Mouse (Mus musculus): ENCODE measurements around the gene Cubn. TPM values are rescaled to one million over a fixed set of nuclear protein-coding genes. Genes with fewer than 3 reads are reported as not detected.

The Cubn gene
- polyA plus RNA-seq, 1 experiment from 2014 or later: 0.22 TPM

DNA sequence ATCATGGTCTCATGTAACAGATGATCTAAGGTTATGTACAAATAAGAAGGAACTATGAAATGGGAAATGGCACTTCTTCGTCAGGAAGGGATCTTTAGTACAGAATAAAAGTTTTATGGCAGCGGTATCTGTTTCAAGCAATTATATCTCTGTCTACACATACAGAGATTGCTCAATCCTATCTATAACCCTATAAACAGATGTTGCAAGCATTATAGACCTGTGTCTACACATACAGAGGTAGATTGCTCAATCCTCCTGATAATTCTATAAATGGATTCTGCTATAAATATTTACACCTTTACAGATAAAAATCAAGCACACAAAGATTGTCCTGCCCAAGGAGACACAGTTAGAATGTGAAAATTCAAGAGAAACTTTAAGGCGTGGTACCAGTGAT is 21.5 kb downstream of the Cubn start:
- Histone ChIP-seq H3K27ac (no peak overlapping the region), H3K9me3 (no peaks in the 10 kb centered on the region), H3K27me3 (no peaks in the 10 kb centered on the region), H3K4me2 (no peak overlapping the region), H3K36me3 (no peaks in the 10 kb centered on the region), H3K9ac (no peak overlapping the region), H3K4me1 (replicated peaks) (no peaks in the 10 kb centered on the region), H3K4me3 (no peak overlapping the region)
- no peak for ATAC-seq (ENCODE audit: low FRiP score)
- WGBS: 95% methylated on average over 3 of the region's 3 CpGs

DNA sequence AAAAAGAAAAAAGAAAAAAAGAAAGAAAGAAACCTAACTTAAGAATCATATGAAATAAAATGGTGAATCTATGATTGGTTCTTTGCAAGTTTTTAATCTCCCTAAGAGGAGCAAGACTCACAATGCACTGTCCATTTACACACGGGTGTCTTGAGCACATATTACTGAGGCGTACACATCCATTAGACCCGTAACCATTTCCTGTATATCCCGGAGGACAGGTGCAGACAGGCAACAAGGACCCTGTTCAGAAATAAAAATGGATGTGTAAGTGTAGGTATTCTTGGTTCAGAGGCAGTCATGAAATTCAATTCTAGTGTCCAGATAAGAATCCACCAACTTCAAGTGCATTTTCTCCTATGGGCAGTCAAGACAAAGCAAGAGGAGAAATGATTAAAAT is 22.0 kb downstream of the Cubn start:
- Histone ChIP-seq H3K9me3 (no peaks in the 10 kb centered on the region), H3K4me2 (no peak overlapping the region), H3K4me3 (no peak overlapping the region), H3K27me3 (no peaks in the 10 kb centered on the region), H3K27ac (no peak overlapping the region), H3K36me3 (no peaks in the 10 kb centered on the region), H3K4me1 (replicated peaks) (no peaks in the 10 kb centered on the region), H3K9ac (no peak overlapping the region)
- WGBS: 85% methylated on average over 4 of the region's 4 CpGs
- ATAC-seq (ENCODE audit: low FRiP score): no peak

DNA sequence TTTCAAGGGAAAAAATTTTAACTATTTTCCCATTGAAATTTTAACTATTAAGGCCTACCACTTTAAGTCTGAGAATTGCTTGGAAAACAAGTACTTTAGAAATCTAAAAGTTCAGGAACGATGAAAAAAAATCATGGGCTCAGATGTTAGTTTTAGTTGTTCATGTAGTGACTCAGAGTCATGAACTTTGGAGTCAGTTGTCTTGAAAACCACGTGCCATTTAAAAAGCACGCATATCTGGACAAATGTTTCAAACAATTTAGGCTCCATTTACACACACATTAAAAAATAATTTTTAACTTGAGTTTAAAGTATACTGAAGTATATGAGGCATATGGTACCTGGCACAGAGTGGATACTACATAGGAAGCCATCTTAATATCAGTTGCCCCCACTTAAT is 24.9 kb downstream of the Cubn start:
- Histone ChIP-seq H3K27ac (no peak overlapping the region), H3K36me3 (no peaks in the 10 kb centered on the region), H3K4me3 (no peak overlapping the region), H3K9ac (no peak overlapping the region), H3K27me3 (no peaks in the 10 kb centered on the region), H3K9me3 (no peaks in the 10 kb centered on the region), H3K4me2 (no peak overlapping the region), H3K4me1 (replicated peaks) (no peaks in the 10 kb centered on the region)
- 93% methylated on average over 3 of the region's 3 CpGs for WGBS
- no peak for ATAC-seq (ENCODE audit: low FRiP score)

DNA sequence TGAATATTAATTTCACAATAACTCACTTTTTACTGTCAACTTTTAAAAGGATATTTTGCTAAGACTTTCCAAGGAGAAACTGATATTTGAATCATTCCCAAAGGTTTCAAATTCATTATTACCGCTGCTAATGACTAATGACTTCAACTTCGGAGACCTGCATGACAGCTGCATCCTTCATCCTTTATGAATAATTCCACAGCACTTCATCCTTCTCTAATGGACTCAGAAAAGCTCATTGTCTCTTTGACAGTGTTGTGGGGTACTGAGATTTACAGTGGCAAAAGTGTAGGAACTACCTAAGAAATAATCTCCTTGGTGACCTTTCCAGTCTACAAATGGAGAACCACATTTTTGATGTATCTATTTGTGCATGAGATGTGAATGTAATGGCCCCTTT is 33.5 kb downstream of the Cubn start:
- ATAC-seq (ENCODE audit: low FRiP score): no peak
- Histone ChIP-seq H3K9ac (no peak overlapping the region), H3K27ac (no peak overlapping the region), H3K4me2 (no peak overlapping the region), H3K4me1 (replicated peaks) (no peaks in the 10 kb centered on the region), H3K4me3 (no peak overlapping the region), H3K36me3 (no peaks in the 10 kb centered on the region), H3K27me3 (no peaks in the 10 kb centered on the region), H3K9me3 (no peaks in the 10 kb centered on the region)
- 55% methylated on average over 2 of the region's 2 CpGs for WGBS

DNA sequence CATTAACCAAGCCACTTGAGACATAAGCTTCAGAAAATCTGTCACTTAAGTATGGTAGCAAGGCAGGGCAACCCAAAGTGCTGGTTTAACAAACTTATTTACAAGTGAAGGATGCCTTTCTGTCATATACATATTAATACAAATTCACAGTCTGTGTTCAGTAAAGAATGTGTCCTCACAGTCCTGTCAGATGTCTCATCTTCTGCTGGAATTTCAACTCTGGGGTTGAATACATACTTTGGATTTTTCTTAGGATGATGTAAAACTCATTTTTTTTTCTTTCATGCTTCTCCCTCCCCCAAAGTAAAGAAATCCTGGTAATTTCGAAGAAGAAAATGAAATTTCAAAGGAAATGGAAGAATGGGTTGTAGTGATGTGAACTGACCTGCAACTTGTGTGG is 34.8 kb downstream of the Cubn start:
- Histone ChIP-seq H3K9ac (no peak overlapping the region), H3K9me3 (no peaks in the 10 kb centered on the region), H3K36me3 (no peaks in the 10 kb centered on the region), H3K27me3 (no peaks in the 10 kb centered on the region), H3K27ac (no peak overlapping the region), H3K4me2 (no peak overlapping the region), H3K4me3 (no peak overlapping the region), H3K4me1 (replicated peaks) (peaks cover 5% of the 10 kb centered on the region; the same call in 1 of the 2 replicates)
- WGBS: 82% methylated on average over 1 of the region's 1 CpGs
- no peak for ATAC-seq (ENCODE audit: low FRiP score)

DNA sequence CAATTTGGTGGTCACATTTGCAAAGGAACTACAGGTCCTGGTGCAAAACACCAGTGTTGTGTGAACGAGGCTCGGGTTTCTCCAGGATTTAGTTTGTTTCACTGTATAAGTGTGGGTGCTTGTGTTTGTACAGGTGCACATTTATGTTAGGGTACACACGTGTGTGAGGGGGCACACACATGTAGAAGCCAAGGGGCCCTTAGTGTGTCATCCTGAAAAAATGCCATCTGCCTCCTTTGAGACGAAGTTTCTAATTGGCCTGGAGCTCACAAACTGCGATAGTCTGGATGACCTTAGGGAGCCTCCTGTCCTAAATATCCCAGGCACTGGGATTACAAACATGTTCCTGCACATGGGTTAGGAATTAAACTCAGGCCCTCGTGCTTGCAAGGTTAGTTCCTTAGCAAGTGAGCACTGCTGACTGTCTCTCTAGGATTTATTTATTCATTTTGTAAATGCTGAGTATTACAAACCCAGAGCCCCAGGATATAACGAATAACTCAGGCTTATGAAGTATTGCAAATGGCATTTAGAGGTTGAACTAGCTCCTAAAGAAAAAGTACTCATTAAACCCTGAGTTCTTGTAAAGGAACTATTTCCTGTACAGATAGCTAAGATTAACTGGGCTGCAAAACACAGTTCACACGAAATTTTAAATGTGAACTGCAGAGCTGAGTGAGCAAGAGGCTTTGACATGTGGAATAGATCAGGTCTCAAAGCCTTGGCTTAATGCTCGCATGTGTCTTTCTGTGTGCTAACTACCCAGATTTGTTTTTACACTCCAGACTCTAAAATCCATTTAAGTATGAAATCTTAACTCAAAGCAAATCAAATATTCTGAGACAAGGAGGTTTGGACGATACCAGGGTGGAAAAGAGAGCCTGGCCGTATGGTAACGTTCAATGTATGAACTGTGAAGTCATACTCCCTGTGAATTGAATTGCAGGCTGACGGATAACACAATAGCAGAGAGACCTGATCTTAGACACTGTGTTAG is 39.8 kb downstream of the Cubn start:
- Histone ChIP-seq H3K9me3 (no peaks in the 10 kb centered on the region), H3K4me2 (no peak overlapping the region), H3K27me3 (no peaks in the 10 kb centered on the region), H3K9ac (no peak overlapping the region), H3K4me3 (no peak overlapping the region), H3K36me3 (no peaks in the 10 kb centered on the region), H3K27ac (no peak overlapping the region), H3K4me1 (replicated peaks) (peaks cover 17% of the 10 kb centered on the region; the same call in 1 of the 2 replicates)
- WGBS: 68% methylated on average over 13 of the region's 13 CpGs
- ATAC-seq (ENCODE audit: low FRiP score): no peak

DNA sequence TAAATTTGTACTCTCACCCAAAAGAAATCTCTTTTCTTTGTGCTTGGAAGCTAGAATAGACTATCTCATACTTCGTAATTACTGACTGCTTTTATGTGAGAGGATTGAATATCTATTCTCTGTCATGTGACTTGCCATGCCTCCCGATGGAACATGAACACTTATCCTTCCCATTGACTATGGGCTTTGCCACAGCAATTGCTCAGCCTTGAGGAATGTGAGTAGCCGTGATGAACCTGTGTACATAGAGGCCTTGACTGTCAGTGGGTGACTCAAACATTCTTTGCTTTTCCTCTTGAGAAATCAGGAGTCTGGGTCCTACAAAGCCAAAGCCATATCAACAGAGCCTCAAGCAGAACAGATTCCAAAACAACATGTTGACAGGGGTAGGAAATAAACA is 40.7 kb downstream of the Cubn start:
- H3K9me3 ChIP-seq: no peaks in the 10 kb centered on the region
- no peak overlapping the region for H3K27ac ChIP-seq
- H3K9ac ChIP-seq: no peak overlapping the region
- H3K4me3 ChIP-seq: no peak overlapping the region
- H3K4me1 ChIP-seq (replicated peaks): peaks cover 17% of the 10 kb centered on the region; the same call in 1 of the 2 replicates
- 66% methylated on average over 3 of the region's 3 CpGs for WGBS
- no peaks in the 10 kb centered on the region for H3K27me3 ChIP-seq
- peak; percentile 45; the same call in 1 of the 2 replicates for ATAC-seq (ENCODE audit: low FRiP score)
- H3K36me3 ChIP-seq: no peaks in the 10 kb centered on the region
- no peak overlapping the region for H3K4me2 ChIP-seq

DNA sequence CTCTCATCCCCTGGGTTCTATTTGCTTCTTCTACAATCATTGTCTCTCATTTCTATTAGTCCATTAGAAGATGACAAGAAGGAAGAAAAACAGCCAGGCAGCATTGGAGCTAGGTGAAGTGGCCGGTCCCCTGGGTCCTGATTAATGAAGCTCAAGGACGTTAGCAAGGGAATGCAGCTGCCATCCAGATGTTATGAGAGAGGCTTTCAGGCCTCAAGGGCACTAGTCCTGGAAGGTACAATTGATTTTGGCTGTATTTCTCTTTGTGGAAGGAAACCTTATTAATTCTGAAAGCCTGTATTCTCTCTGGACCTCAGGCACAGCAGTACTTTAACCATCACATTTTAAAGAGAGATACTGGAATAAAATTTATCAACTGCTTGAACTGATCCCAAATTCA is 41.1 kb downstream of the Cubn start:
- Histone ChIP-seq H3K4me1 (replicated peaks) (peaks cover 17% of the 10 kb centered on the region; the same call in 1 of the 2 replicates), H3K27ac (peak overlapping the region; percentile 48; the same call in 1 of the 2 replicates), H3K27me3 (no peaks in the 10 kb centered on the region), H3K4me2 (no peak overlapping the region), H3K9ac (no peak overlapping the region), H3K36me3 (no peaks in the 10 kb centered on the region), H3K9me3 (no peaks in the 10 kb centered on the region), H3K4me3 (no peak overlapping the region)
- WGBS: 54% methylated on average over 2 of the region's 2 CpGs
- peak; percentile 43; the same call in 1 of the 2 replicates for ATAC-seq (ENCODE audit: low FRiP score)

DNA sequence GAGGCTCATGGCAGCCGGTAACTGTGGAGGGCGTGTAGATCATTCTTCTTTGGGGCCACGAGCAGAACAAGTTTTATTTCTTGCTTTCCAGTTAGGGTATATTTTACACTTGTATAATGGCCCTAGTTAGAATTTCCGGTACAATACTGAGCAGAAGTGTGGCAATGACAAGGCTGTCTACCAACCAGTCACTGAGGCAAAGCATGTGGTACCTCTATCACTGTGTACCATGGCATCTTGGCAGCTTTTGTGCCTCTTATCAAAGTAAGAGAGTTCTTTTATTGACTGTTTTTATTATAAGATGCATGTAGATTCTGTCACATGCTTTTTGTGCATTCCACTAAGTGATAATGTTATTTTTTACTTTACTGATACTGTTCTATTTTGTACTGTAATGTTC is 46.5 kb downstream of the Cubn start:
- Histone ChIP-seq H3K4me1 (replicated peaks) (0 out of 2 replicates have a peak, but pooled peaks cover under 1% of the 10 kb centered on the region), H3K27ac (no peak overlapping the region), H3K36me3 (no peaks in the 10 kb centered on the region), H3K4me3 (no peak overlapping the region), H3K27me3 (no peaks in the 10 kb centered on the region), H3K9ac (no peak overlapping the region), H3K4me2 (no peak overlapping the region), H3K9me3 (no peaks in the 10 kb centered on the region)
- ATAC-seq (ENCODE audit: low FRiP score): no peak
- WGBS: 93% methylated on average over 4 of the region's 4 CpGs

DNA sequence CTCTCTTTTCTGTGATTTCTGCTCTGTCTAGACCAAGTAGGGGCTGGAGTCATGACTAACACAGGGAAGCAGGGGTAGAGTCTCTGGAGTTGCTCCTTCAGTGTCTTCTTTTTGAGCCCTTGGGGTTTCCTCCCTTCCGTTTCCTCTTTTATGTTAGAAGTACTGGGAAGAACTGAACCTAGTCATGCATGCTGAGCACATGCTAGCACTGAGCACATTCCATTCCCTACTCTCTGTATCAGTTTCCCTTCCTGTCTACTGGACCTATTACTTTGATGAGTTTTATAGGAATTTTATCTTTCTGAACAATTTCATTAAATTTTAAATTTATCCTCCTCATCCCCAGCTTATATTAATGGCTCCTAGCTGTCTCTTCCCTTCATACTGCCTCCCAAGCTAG is 52.6 kb downstream of the Cubn start:
- H3K9ac ChIP-seq: no peak overlapping the region
- no peaks in the 10 kb centered on the region for H3K4me1 ChIP-seq (replicated peaks)
- no peak overlapping the region for H3K27ac ChIP-seq
- WGBS: 57% methylated on average over 1 of the region's 1 CpGs
- ATAC-seq (ENCODE audit: low FRiP score): no peak
- no peaks in the 10 kb centered on the region for H3K27me3 ChIP-seq
- no peak overlapping the region for H3K4me2 ChIP-seq
- H3K4me3 ChIP-seq: no peak overlapping the region
- H3K36me3 ChIP-seq: no peaks in the 10 kb centered on the region
- no peaks in the 10 kb centered on the region for H3K9me3 ChIP-seq

DNA sequence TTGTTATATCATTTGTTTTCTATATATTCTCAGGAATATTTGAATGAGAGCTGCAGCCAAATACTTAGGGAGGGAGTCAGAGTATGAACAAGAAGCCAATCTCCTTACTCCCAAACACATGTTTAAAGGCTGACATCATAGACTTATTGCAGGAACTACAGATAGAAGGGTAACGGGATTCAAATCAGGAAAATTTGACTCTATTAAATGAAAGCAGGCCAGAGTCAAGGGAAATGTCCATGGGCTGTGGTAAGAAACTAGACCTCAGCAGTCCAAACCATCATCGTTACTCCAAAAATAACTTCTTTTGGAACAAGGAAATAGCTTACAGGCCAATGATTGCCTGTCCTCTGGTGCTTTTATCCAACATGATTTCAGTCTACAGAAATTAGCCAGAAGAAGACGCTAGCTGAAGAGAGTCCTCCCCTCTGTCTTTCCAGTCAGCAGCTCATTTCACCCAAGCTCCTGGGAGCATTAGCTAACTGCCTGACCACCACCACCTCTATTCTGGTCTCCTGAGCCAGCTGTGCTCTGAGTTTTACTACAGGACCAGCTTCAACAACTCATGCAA is 53.3 kb downstream of the Cubn start:
- Histone ChIP-seq H3K4me3 (no peak overlapping the region), H3K4me1 (replicated peaks) (no peaks in the 10 kb centered on the region), H3K4me2 (no peak overlapping the region), H3K9ac (no peak overlapping the region), H3K27ac (no peak overlapping the region), H3K27me3 (no peaks in the 10 kb centered on the region), H3K9me3 (no peaks in the 10 kb centered on the region), H3K36me3 (no peaks in the 10 kb centered on the region)
- WGBS: 91% methylated on average over 3 of the region's 3 CpGs
- no peak for ATAC-seq (ENCODE audit: low FRiP score)

DNA sequence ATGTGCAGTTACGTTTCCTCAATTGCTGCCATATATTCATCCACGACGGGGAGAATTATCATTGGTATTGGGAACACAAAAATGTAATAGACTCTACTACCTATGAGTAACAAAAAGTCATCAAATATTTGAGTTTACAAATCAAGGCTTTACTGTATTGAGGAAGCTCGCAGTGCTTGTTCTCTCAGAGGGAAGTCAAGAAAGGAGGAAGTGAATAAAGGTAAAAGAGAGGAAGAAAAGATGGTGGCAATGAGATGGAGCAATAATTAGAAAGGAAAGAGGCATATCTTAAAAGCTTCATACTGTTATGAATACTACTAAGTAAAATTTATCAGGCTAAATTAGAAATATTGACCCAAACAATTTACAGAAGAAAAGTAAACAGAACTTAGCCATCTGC is 59.6 kb downstream of the Cubn start:
- Histone ChIP-seq H3K9me3 (0 out of 2 replicates have a peak, but pooled peaks cover 3% of the 10 kb centered on the region), H3K4me1 (replicated peaks) (no peaks in the 10 kb centered on the region), H3K4me2 (no peak overlapping the region), H3K27me3 (no peaks in the 10 kb centered on the region), H3K27ac (no peak overlapping the region), H3K4me3 (no peak overlapping the region), H3K9ac (no peak overlapping the region), H3K36me3 (no peaks in the 10 kb centered on the region)
- 94% methylated on average over 4 of the region's 4 CpGs for WGBS
- no peak for ATAC-seq (ENCODE audit: low FRiP score)

Data from hindbrain, embryonic 13.5 days (tissue).